Mouse (Mus musculus) neural tube, embryonic 14.5 days (tissue): Measurements from ENCODE around the gene Gm37240. TPM values are rescaled to one million over a fixed set of nuclear protein-coding genes. Genes with fewer than 3 reads are reported as not detected.

Source experiments
- ATAC-seq: fragments of 200-750 bp; cut with Nextera tagmentation; 2 replicates; pipeline ENCODE4 v1.8.0; 2017; ENCODE audit warnings: low read depth, mild to moderate bottlenecking, moderate TSS enrichment, moderate library complexity
- H3K27ac ChIP-seq: fragments of 300-500 bp; sonication (generic); 2 replicates; pipeline ENCODE4 v1.5.1; 2014; ENCODE audit warnings: low read depth, mild to moderate bottlenecking, control low read depth, low read length, moderate library complexity, mixed read lengths
- H3K27me3 ChIP-seq: fragments of 300-500 bp; sonication (generic); 2 replicates; pipeline ENCODE4 v1.6.1; 2014; ENCODE audit warnings: low read length; ENCODE audit not compliant: control insufficient read depth, insufficient read depth
- H3K36me3 ChIP-seq: fragments of 300-500 bp; sonication (generic); 2 replicates; pipeline ENCODE4 v1.6.1; 2014; ENCODE audit warnings: low read length, mixed read lengths; ENCODE audit not compliant: control insufficient read depth, insufficient read depth
- H3K4me1 ChIP-seq: fragments of 300-500 bp; sonication (generic); 2 replicates; pipeline ENCODE4 v1.6.1; 2014; ENCODE audit warnings: low read length; ENCODE audit not compliant: control insufficient read depth, insufficient read depth
- H3K4me2 ChIP-seq: fragments of 300-500 bp; sonication (generic); 2 replicates; pipeline ENCODE4 v1.6.1; 2014; ENCODE audit warnings: mild to moderate bottlenecking, low read depth, low read length, control low read depth
- H3K4me3 ChIP-seq: fragments of 300-500 bp; sonication (generic); 2 replicates; pipeline ENCODE4 v1.5.1; 2014; ENCODE audit warnings: low read depth, low read length, control low read depth, mixed read lengths
- H3K9ac ChIP-seq: fragments of 300-500 bp; sonication (generic); replicated peaks from 2 replicates; pipeline ENCODE4 v1.6.1; 2014; ENCODE audit warnings: low read depth, mild to moderate bottlenecking, control low read depth, low read length, mixed read lengths
- H3K9me3 ChIP-seq: fragments of 300-500 bp; sonication (generic); 2 replicates; pipeline ENCODE4 v1.6.1; 2016; ENCODE audit warnings: low read length; ENCODE audit not compliant: control insufficient read depth
- WGBS: fragments of 180-500 bp; shearing (Covaris S2); extraction: QIAGEN DNeasy Blood & Tissue Kit; methylation state at CpG from one replicate; pipeline ENCODE4 v1.1.7; 2014; 5-methylcytosine and 5-hydroxymethylcytosine counted together
- microRNA counts: library from miRNA; unstranded; fragments of <30 nt; microRNA quantifications from one replicate; lab custom pipeline; 2016
- microRNA-seq: library from miRNA; unstranded; fragments of <30 nt; microRNA quantifications from one replicate; pipeline ENCODE4, GENCODE M21; 2016
- polyA plus RNA-seq: library from polyadenylated mRNA; unstranded; fragments of >200 nt; fragmentation: Nextera tagmentation; extraction: Ambion mirVana; gene quantifications from 2 replicates; pipeline ENCODE4 v1.2.1, GENCODE M21; 2014

Gm37240 gene
- polyA plus RNA-seq, 1 experiment from 2014 or later, result not detected

- Histone ChIP-seq H3K36me3 (peaks cover 12% of the 10 kb centered on the region; the same call in 1 of the 2 replicates), H3K9me3 (no peaks in the 10 kb centered on the region), H3K9ac (no peak overlapping the region), H3K4me2 (no peak overlapping the region), H3K4me3 (no peak overlapping the region), H3K27ac (no peak overlapping the region), H3K4me1 (no peaks in the 10 kb centered on the region), H3K27me3 (no peaks in the 10 kb centered on the region)
- ATAC-seq, result no peak
- 72% methylated on average over 5 of the region's 5 CpGs for WGBS
Observed at GRCm38 (mm10) chr3:84447803-84448202, 1439.5 kb downstream of the Gm37240 start.

MicroRNAs within 50 kb of the gene (microRNA counts, 519-probe panel; counts per million panel counts)
- not detected for microRNA mmu-miR-466k (lab: Ali Mortazavi, UCI)

Small RNA genes within 50 kb of the gene (microRNA-seq; reads per million reads assigned to microRNA genes)
- not detected for gene Mir466k

Other genes with a start within 250 kb of the Gm37240 start
- gene Fam160a1, start 70.2 kb downstream of the Gm37240 start, polyA plus RNA-seq, result 0.16 and 0.22 TPM in 2 replicates
- 0.22 and 0.27 TPM in 2 replicates for gene Glt28d2, start within 50 bp of the Gm37240 start, polyA plus RNA-seq
- gene Sh3d19, start 83.6 kb upstream of the Gm37240 start, polyA plus RNA-seq, result 14.4 and 15.5 TPM in 2 replicates
- gene Prss48, start 115.0 kb upstream of the Gm37240 start, polyA plus RNA-seq, result not detected in 2 replicates